ENCODE assay signal across 27 mouse cellular contexts in the genomic region with DNA sequence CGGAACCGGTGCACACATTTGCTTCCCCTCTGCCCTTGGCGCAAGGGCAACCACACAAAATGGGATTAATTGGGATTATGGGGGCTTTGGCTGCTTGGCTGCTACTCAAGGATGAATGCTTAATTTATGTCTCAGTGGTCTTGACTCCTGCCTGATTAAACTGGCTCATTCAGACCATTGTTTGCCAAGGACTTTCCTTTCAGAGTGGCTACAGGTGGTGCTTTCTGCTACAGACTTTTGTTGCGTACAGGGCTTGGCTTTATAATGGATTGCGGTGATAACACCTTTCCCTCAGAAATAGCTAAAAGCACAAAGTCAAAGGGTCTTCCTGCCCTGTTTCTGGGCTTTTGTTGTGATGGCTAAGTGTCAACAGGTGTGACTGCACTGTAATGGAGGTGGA.
DNase-seq lines count a peak whose midpoint lies in the region; ATAC-seq and TF ChIP-seq lines count a peak whose summit lies in the region.
"Had no signal": no experiment of that assay in that cellular context is flagged by ENCODE, and none has a peak within 500 bp of the region (broad histone marks: within the 10 kb centered on the region; RNA-seq: fewer than 3 reads in every experiment).

No protein-coding gene starts in this region.

- H3K9ac ChIP-seq in midbrain, embryonic 14.5 days (replicated peaks; ENCODE audit: low read length) = no peak overlapping the region
- H3K9ac ChIP-seq in midbrain, postnatal 0 days (replicated peaks; ENCODE audit: low read length, poor library complexity, severe bottlenecking) = no peak overlapping the region
- H3K9ac ChIP-seq in ES-Bruce4 (ENCODE audit: low read depth, poor library complexity, severe bottlenecking) = no peak overlapping the region
- H3K9ac ChIP-seq: forebrain, embryonic 13.5 days; heart, embryonic 12.5 days; heart, embryonic 15.5 days; hindbrain, embryonic 14.5 days had no signal

- no peaks in the 10 kb centered on the region for H3K9me3 ChIP-seq in midbrain, embryonic 14.5 days (ENCODE audit: control insufficient read depth, low read length)
- H3K9me3 ChIP-seq in midbrain, postnatal 0 days (ENCODE audit: low read length) = no peaks in the 10 kb centered on the region
- H3K9me3 ChIP-seq in ES-Bruce4 (replicated peaks; ENCODE audit: control insufficient read depth, insufficient read depth, low read length, poor library complexity, severe bottlenecking) = no peaks in the 10 kb centered on the region
- H3K9me3 ChIP-seq: forebrain, embryonic 10.5 days; forebrain, embryonic 13.5 days; G1E; heart, embryonic 12.5 days; heart, embryonic 15.5 days had no signal

- WGBS in midbrain, embryonic 14.5 days = 5% methylated on average over 5 of the region's 5 CpGs
- WGBS in midbrain, postnatal 0 days = 12% methylated on average over 5 of the region's 5 CpGs

- no peak for TF ChIP-seq POLR2A in ES-Bruce4 (IDR thresholded peaks at IDR 0.05; ENCODE audit: insufficient read depth, low read length)
- TF ChIP-seq POLR2A in brain, embryonic 14.5 days (IDR thresholded peaks at IDR 0.05; ENCODE audit: borderline replicate concordance, extremely low read depth, insufficient read depth, insufficient read length, poor library complexity, severe bottlenecking) = no peak

- no peak overlapping the region for H3K4me2 ChIP-seq in midbrain, embryonic 14.5 days (ENCODE audit: low read length)
- no peak overlapping the region for H3K4me2 ChIP-seq in midbrain, postnatal 0 days (ENCODE audit: low read depth, low read length, poor library complexity, severe bottlenecking)
- H3K4me2 ChIP-seq: forebrain, embryonic 13.5 days; heart, embryonic 12.5 days; heart, embryonic 15.5 days; hindbrain, embryonic 14.5 days had no signal

- peak; percentile 31 for DNase-seq in midbrain, embryonic 14.5 days
- no peak for DNase-seq in midbrain, postnatal 0 days (ENCODE audit: low spot score)
- peak; percentile 80 for DNase-seq in ES-CJ7 (ENCODE audit: low read depth, low spot score)
- peak; percentile 32 for DNase-seq in brain, embryonic 14.5 days (ENCODE audit: low read depth)
- no peak for DNase-seq in urinary bladder, adult 18-20 months (ENCODE audit: low spot score in 2 of 2)
- DNase-seq: adrenal gland, adult 8-10 months; adrenal gland, postnatal 25 days; cerebellum, adult 18-20 months; cerebellum, adult 9-10 months; cerebellum, postnatal 14 days; gastrocnemius, postnatal 10 days; heart, adult 18-20 months; heart, postnatal 10 days; heart, postnatal 4 days had no signal

- ATAC-seq in midbrain, embryonic 14.5 days (ENCODE audit: low FRiP score, low TSS enrichment) = no peak
- ATAC-seq in midbrain, postnatal 0 days (ENCODE audit: low FRiP score) = no peak
- ATAC-seq: activated CD4-positive, CD25-positive, alpha-beta regulatory T cell, adult 4 months; CD4-positive, CD25-positive, alpha-beta regulatory T cell, adult 4 months; forebrain, embryonic 13.5 days; forebrain, embryonic 16.5 days; hindbrain, postnatal 0 days; inflammation-experienced regulatory T-cells, adult 6 months; Patski had no signal

- no peak for TF ChIP-seq CTCF in midbrain, postnatal 0 days (IDR thresholded peaks at IDR 0.05)
- TF ChIP-seq CTCF in ES-Bruce4 (IDR thresholded peaks at IDR 0.05; ENCODE audit: low read depth, low read length) = no peak
- TF ChIP-seq CTCF in brain, embryonic 14.5 days (IDR thresholded peaks at IDR 0.05; ENCODE audit: borderline replicate concordance, extremely low read depth, insufficient read depth, insufficient read length) = no peak

- H3K4me3 ChIP-seq in midbrain, embryonic 14.5 days (replicated peaks; ENCODE audit: low read depth, low read length) = no peak overlapping the region
- H3K4me3 ChIP-seq in midbrain, postnatal 0 days (ENCODE audit: low read depth, low read length) = no peak overlapping the region
- H3K4me3 ChIP-seq in ES-Bruce4 (ENCODE audit: low read depth, low read length) = no peak overlapping the region
- H3K4me3 ChIP-seq: forebrain, embryonic 10.5 days; forebrain, embryonic 13.5 days; heart, embryonic 12.5 days; heart, embryonic 15.5 days had no signal

- TF ChIP-seq EP300 in ES-Bruce4 (IDR thresholded peaks at IDR 0.05; ENCODE audit: insufficient read depth, low read depth, low read length) = 0 out of 2 replicates have a peak, but pooled peaks have one; percentile 18

- H3K36me3 ChIP-seq in midbrain, embryonic 14.5 days (ENCODE audit: control insufficient read depth, insufficient read depth, low read length) = no peaks in the 10 kb centered on the region
- H3K36me3 ChIP-seq in midbrain, postnatal 0 days (ENCODE audit: insufficient read depth, low read length) = no peaks in the 10 kb centered on the region
- no peaks in the 10 kb centered on the region for H3K36me3 ChIP-seq in ES-Bruce4 (ENCODE audit: control insufficient read depth, insufficient read depth, low read length, poor library complexity, severe bottlenecking)
- H3K36me3 ChIP-seq: forebrain, embryonic 10.5 days; G1E; heart, embryonic 12.5 days; heart, embryonic 15.5 days had no signal

- H3K27me3 ChIP-seq in midbrain, embryonic 14.5 days (ENCODE audit: control insufficient read depth, insufficient read depth, low read length) = peaks cover 75% of the 10 kb centered on the region
- peaks cover 50% of the 10 kb centered on the region for H3K27me3 ChIP-seq in midbrain, postnatal 0 days (ENCODE audit: insufficient read depth, low read length)
- no peaks in the 10 kb centered on the region for H3K27me3 ChIP-seq in ES-Bruce4 (ENCODE audit: control insufficient read depth, insufficient read depth, low read length, poor library complexity, severe bottlenecking)

- H3K27ac ChIP-seq in midbrain, embryonic 14.5 days (replicated peaks; ENCODE audit: low read depth, low read length) = no peak overlapping the region
- H3K27ac ChIP-seq in midbrain, postnatal 0 days (ENCODE audit: low read depth, low read length) = no peak overlapping the region
- H3K27ac ChIP-seq in ES-Bruce4 (ENCODE audit: insufficient read depth, low read length) = no peak overlapping the region
- H3K27ac ChIP-seq: forebrain, embryonic 10.5 days; forebrain, embryonic 13.5 days; heart, embryonic 15.5 days; hindbrain, embryonic 14.5 days; hindbrain, postnatal 0 days had no signal

- H3K4me1 ChIP-seq in midbrain, embryonic 14.5 days (ENCODE audit: control insufficient read depth, insufficient read depth, low read length) = 0 out of 2 replicates have a peak, but pooled peaks cover 4% of the 10 kb centered on the region
- H3K4me1 ChIP-seq in midbrain, postnatal 0 days (ENCODE audit: insufficient read depth, low read length) = no peaks in the 10 kb centered on the region
- peaks cover 5% of the 10 kb centered on the region for H3K4me1 ChIP-seq in ES-Bruce4 (ENCODE audit: control insufficient read depth, insufficient read depth, low read length)
- H3K4me1 ChIP-seq: heart, embryonic 12.5 days; heart, embryonic 15.5 days had no signal

Comparison
In these comparisons a context has a peak if more than half of its experiments do, and no peak if none do; other contexts are left out.
1. DNase-seq: peak in midbrain, embryonic 14.5 days (single experiment), ES-CJ7 (single experiment) and brain, embryonic 14.5 days (single experiment); none in midbrain, postnatal 0 days (single experiment) and urinary bladder, adult 18-20 months (0 of 2).